Mouse (Mus musculus) kidney, postnatal 4 days (tissue): ENCODE results near the gene Ahrr.

Experiments
- DNase-seq, 2 experiments: peaks; one replicate each; pipeline ENCODE4 v3.0.0; 2021; ENCODE audit warnings: mixed read lengths in 2 of 2

Ahrr gene

GRCm38 (mm10) chr13:74292167-74292566 lies at the start of gene Ahrr:
Gene Ahrr (minus strand): TSS chr13:74292331.
- DNase-seq, result peak; percentile 71 to 76

- DNase-seq, result peak; percentile 31 to 63
Observed at GRCm38 (mm10) chr13:74341036-74341435, 48.9 kb upstream of the Ahrr start.

- no peak for DNase-seq
Observed at GRCm38 (mm10) chr13:74329321-74329720, 37.2 kb upstream of the Ahrr start.

- peak; percentile 92 to 95 for DNase-seq
Observed at GRCm38 (mm10) chr13:74317170-74317849, 25.2 kb upstream of the Ahrr start, which contains the start of gene Pdcd6. Gene Pdcd6 (minus strand): TSS chr13:74317580.

GRCm38 (mm10) chr13:74316789-74317169 lies 24.6 kb upstream of the Ahrr start:
- DNase-seq, result no peak

GRCm38 (mm10) chr13:74316386-74316785 lies 24.3 kb upstream of the Ahrr start:
- DNase-seq, result no peak

- DNase-seq, result no peak
Observed at GRCm38 (mm10) chr13:74314616-74315015, 22.5 kb upstream of the Ahrr start.

GRCm38 (mm10) chr13:74305780-74306179 lies 13.6 kb upstream of the Ahrr start:
- no peak for DNase-seq

- no peak for DNase-seq
Observed at GRCm38 (mm10) chr13:74305380-74305779, 13.2 kb upstream of the Ahrr start.

- DNase-seq, result peak; percentile 11 to 13
Observed at GRCm38 (mm10) chr13:74302050-74303037, 10.2 kb upstream of the Ahrr start.

GRCm38 (mm10) chr13:74301607-74301984 lies 9.5 kb upstream of the Ahrr start:
- no peak for DNase-seq

- peak; percentile 80 to 81 for DNase-seq
Observed at GRCm38 (mm10) chr13:74300925-74301606, 8.9 kb upstream of the Ahrr start.

GRCm38 (mm10) chr13:74296376-74296775 lies 4.2 kb upstream of the Ahrr start:
- DNase-seq, result no peak

GRCm38 (mm10) chr13:74289646-74290045 lies 2.5 kb downstream of the Ahrr start:
- DNase-seq, result no peak

GRCm38 (mm10) chr13:74282299-74282698 lies 9.8 kb downstream of the Ahrr start:
- DNase-seq, result no peak

GRCm38 (mm10) chr13:74275726-74276125 lies 16.4 kb downstream of the Ahrr start:
- no peak for DNase-seq

GRCm38 (mm10) chr13:74260231-74260992 lies 31.7 kb downstream of the Ahrr start:
- DNase-seq, result peak; percentile 70 to 79

- peak; percentile 73 to 82 for DNase-seq
Observed at GRCm38 (mm10) chr13:74259460-74260230, 32.5 kb downstream of the Ahrr start.

GRCm38 (mm10) chr13:74246494-74246893 lies 45.6 kb downstream of the Ahrr start:
- peak in 1 of 2 experiments; percentile 5 for DNase-seq

- DNase-seq, result no peak
Observed at GRCm38 (mm10) chr13:74245899-74246231, 46.3 kb downstream of the Ahrr start.

GRCm38 (mm10) chr13:74245214-74245898 lies 46.8 kb downstream of the Ahrr start:
- DNase-seq, result peak; percentile 69 to 79
